In the genomic region with DNA sequence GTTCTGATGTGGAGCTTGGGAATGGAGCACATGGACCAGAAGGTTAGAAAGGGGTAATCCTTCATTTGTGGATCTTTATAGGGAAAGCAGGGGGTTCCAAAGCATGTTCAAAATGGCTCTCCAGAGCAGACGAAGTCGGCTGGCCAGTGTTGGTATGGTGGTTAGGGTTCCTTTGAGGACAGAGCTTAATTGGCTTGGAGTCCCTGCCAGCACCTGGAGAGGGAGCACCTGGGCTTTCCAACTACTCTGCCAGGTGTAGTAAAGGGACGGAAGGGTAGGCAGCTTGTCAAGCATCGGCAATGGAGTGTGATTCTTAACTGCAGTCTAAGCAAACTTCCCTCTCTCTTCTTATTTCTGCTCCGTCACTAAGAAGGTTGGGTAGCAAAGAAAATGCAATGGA, we compare ENCODE assay signal across 34 mouse cellular contexts.
DNase-seq lines count a peak whose midpoint lies in the region; ATAC-seq and TF ChIP-seq lines count a peak whose summit lies in the region.
"Had no signal": no experiment of that assay in that cellular context is flagged by ENCODE, and none has a peak within 500 bp of the region (broad histone marks: within the 10 kb centered on the region; RNA-seq: fewer than 3 reads in every experiment).

No protein-coding gene starts in this region.

- H3K9ac ChIP-seq in limb, embryonic 13.5 days: no peak overlapping the region
- H3K9ac ChIP-seq in liver, embryonic 11.5 days (ENCODE audit: low read depth, low read length): no peak overlapping the region
- H3K9ac ChIP-seq: heart, embryonic 15.5 days; hindbrain, embryonic 12.5 days; intestine, embryonic 15.5 days; liver, embryonic 15.5 days; lung, embryonic 14.5 days; midbrain, embryonic 15.5 days; neural tube, embryonic 15.5 days; stomach, embryonic 15.5 days had no signal

- no peak for TF ChIP-seq CTCF in cerebellum, adult 2 months (IDR thresholded peaks at IDR 0.05; ENCODE audit: borderline replicate concordance, insufficient read depth, low read depth, low read length)

- peak; percentile 69; the same call in 1 of the 2 replicates for ATAC-seq in limb, embryonic 13.5 days (ENCODE audit: low FRiP score, low read depth)
- no peak for ATAC-seq in liver, embryonic 11.5 days (replicated peaks; ENCODE audit: low FRiP score)
- ATAC-seq: activated CD4-positive, CD25-positive, alpha-beta regulatory T cell, adult 4 months; forebrain, embryonic 14.5 days; hindbrain, postnatal 0 days; intestine, embryonic 15.5 days; midbrain, embryonic 15.5 days had no signal

- H3K4me1 ChIP-seq in limb, embryonic 13.5 days: no peaks in the 10 kb centered on the region
- H3K4me1 ChIP-seq in limb, embryonic 10.5 days: no peaks in the 10 kb centered on the region
- H3K4me1 ChIP-seq in cerebellum, adult 2 months (ENCODE audit: control insufficient read depth, insufficient read depth, low read length): peaks cover 6% of the 10 kb centered on the region; the same call in 1 of the 2 replicates
- no peaks in the 10 kb centered on the region for H3K4me1 ChIP-seq in liver, embryonic 11.5 days (replicated peaks; ENCODE audit: control insufficient read depth, insufficient read depth, low read length)
- H3K4me1 ChIP-seq: heart, embryonic 10.5 days; heart, embryonic 15.5 days; intestine, embryonic 15.5 days; liver, embryonic 15.5 days; midbrain, embryonic 10.5 days; midbrain, embryonic 15.5 days; neural tube, embryonic 15.5 days; stomach, embryonic 15.5 days had no signal

- TF ChIP-seq POLR2A in cerebellum, adult 2 months (IDR thresholded peaks at IDR 0.05; ENCODE audit: borderline replicate concordance, insufficient read depth, low read length): no peak

- no peak overlapping the region for H3K4me2 ChIP-seq in limb, embryonic 13.5 days (replicated peaks)
- H3K4me2 ChIP-seq in liver, embryonic 11.5 days: no peak overlapping the region
- H3K4me2 ChIP-seq: heart, embryonic 15.5 days; hindbrain, embryonic 12.5 days; intestine, embryonic 15.5 days; liver, embryonic 15.5 days; lung, embryonic 14.5 days; midbrain, embryonic 15.5 days; neural tube, embryonic 15.5 days; stomach, embryonic 15.5 days had no signal

- no peak for DNase-seq in limb, embryonic 10.5 days (ENCODE audit: low spot score)
- DNase-seq in cerebellum, adult 2 months: peak; percentile 33 to 50
- DNase-seq in cerebellum, postnatal 14 days: peak; percentile 80 to 85
- no peak for DNase-seq in liver, embryonic 11.5 days (ENCODE audit: low spot score)
- DNase-seq in B cell, adult 2 months: no peak
- DNase-seq in layer of hippocampus, postnatal 36 days: no peak
- DNase-seq: adrenal gland, adult 8-10 months; gastrocnemius, postnatal 25 days; heart, adult 11 months; heart, postnatal 36 days; kidney, adult 8-10 months; kidney, postnatal 4 days; left cerebral cortex, postnatal 4 days; liver; lung, embryonic 14.5 days; lung, postnatal 14 days; retina, postnatal 1 day; right cerebral cortex, postnatal 14 days; thymus, adult 2 months; thymus, postnatal 36 days had no signal

- WGBS in limb, embryonic 13.5 days: 69% methylated on average over 5 of the region's 5 CpGs
- 91% methylated on average over 5 of the region's 5 CpGs for WGBS in limb, embryonic 10.5 days
- 21% methylated on average over 5 of the region's 5 CpGs for WGBS in cerebellum, adult 2 months
- WGBS in liver, embryonic 11.5 days: 91% methylated on average over 5 of the region's 5 CpGs

- no peaks in the 10 kb centered on the region for H3K9me3 ChIP-seq in limb, embryonic 13.5 days
- no peaks in the 10 kb centered on the region for H3K9me3 ChIP-seq in limb, embryonic 10.5 days (replicated peaks)
- H3K9me3 ChIP-seq in liver, embryonic 11.5 days (ENCODE audit: control insufficient read depth, low read length): no peaks in the 10 kb centered on the region
- H3K9me3 ChIP-seq: heart, embryonic 10.5 days; heart, embryonic 15.5 days; hindbrain, embryonic 12.5 days; intestine, embryonic 15.5 days; liver, embryonic 15.5 days; midbrain, embryonic 10.5 days; midbrain, embryonic 15.5 days; neural tube, embryonic 15.5 days; stomach, embryonic 15.5 days had no signal

- H3K36me3 ChIP-seq in limb, embryonic 13.5 days: no peaks in the 10 kb centered on the region
- no peaks in the 10 kb centered on the region for H3K36me3 ChIP-seq in limb, embryonic 10.5 days
- no peaks in the 10 kb centered on the region for H3K36me3 ChIP-seq in liver, embryonic 11.5 days (ENCODE audit: control insufficient read depth, insufficient read depth, low read length)
- H3K36me3 ChIP-seq: heart, embryonic 10.5 days; heart, embryonic 15.5 days; hindbrain, embryonic 12.5 days; intestine, embryonic 15.5 days; liver, embryonic 15.5 days; midbrain, embryonic 10.5 days; midbrain, embryonic 15.5 days; neural tube, embryonic 15.5 days; stomach, embryonic 15.5 days had no signal

- no peaks in the 10 kb centered on the region; the same call in 1 of the 2 replicates for H3K27me3 ChIP-seq in limb, embryonic 13.5 days
- no peaks in the 10 kb centered on the region for H3K27me3 ChIP-seq in limb, embryonic 10.5 days (ENCODE audit: low read depth, poor library complexity, severe bottlenecking)
- H3K27me3 ChIP-seq in cerebellum, adult 2 months (ENCODE audit: control insufficient read depth, insufficient read depth, low read length): no peaks in the 10 kb centered on the region
- no peaks in the 10 kb centered on the region for H3K27me3 ChIP-seq in liver, embryonic 11.5 days (replicated peaks; ENCODE audit: control insufficient read depth, insufficient read depth, low read length)
- H3K27me3 ChIP-seq: heart, embryonic 15.5 days; hindbrain, embryonic 12.5 days; intestine, embryonic 15.5 days; liver, embryonic 15.5 days; midbrain, embryonic 15.5 days; neural tube, embryonic 15.5 days; stomach, embryonic 15.5 days had no signal

- no peak overlapping the region for H3K27ac ChIP-seq in limb, embryonic 13.5 days
- no peak overlapping the region for H3K27ac ChIP-seq in limb, embryonic 10.5 days
- no peak overlapping the region for H3K27ac ChIP-seq in cerebellum, adult 2 months (ENCODE audit: insufficient read depth, low read length)
- H3K27ac ChIP-seq in liver, embryonic 11.5 days (ENCODE audit: low read depth, low read length): no peak overlapping the region
- H3K27ac ChIP-seq: heart, embryonic 10.5 days; heart, embryonic 15.5 days; hindbrain, embryonic 12.5 days; hindbrain, postnatal 0 days; intestine, embryonic 15.5 days; kidney, postnatal 0 days; liver, embryonic 15.5 days; midbrain, embryonic 10.5 days; midbrain, embryonic 15.5 days; neural tube, embryonic 15.5 days; stomach, embryonic 15.5 days had no signal

- no peak overlapping the region for H3K4me3 ChIP-seq in limb, embryonic 13.5 days
- no peak overlapping the region for H3K4me3 ChIP-seq in limb, embryonic 10.5 days
- H3K4me3 ChIP-seq in cerebellum, adult 2 months (replicated peaks; ENCODE audit: insufficient read depth, low read depth, low read length): no peak overlapping the region
- no peak overlapping the region for H3K4me3 ChIP-seq in liver, embryonic 11.5 days (ENCODE audit: low read depth, low read length)
- H3K4me3 ChIP-seq: heart, embryonic 10.5 days; heart, embryonic 15.5 days; hindbrain, embryonic 12.5 days; intestine, embryonic 15.5 days; liver, embryonic 15.5 days; midbrain, embryonic 10.5 days; midbrain, embryonic 15.5 days; neural tube, embryonic 15.5 days; stomach, embryonic 15.5 days had no signal

Comparison
In these comparisons a context has a peak if more than half of its experiments do, and no peak if none do; other contexts are left out.
1. DNase-seq: peak in cerebellum, adult 2 months (2 of 2) and cerebellum, postnatal 14 days (2 of 2); none in limb, embryonic 10.5 days (single experiment), liver, embryonic 11.5 days (single experiment), B cell, adult 2 months (0 of 2) and layer of hippocampus, postnatal 36 days (0 of 2).